Mouse (Mus musculus) neural tube, embryonic 13.5 days (tissue): Measurements from ENCODE around the gene Mxd4. TPM values are rescaled to one million over a fixed set of nuclear protein-coding genes. Genes with fewer than 3 reads are reported as not detected.

Source experiments
- ATAC-seq: fragments of 200-750 bp; cut with Nextera tagmentation; 2 replicates; pipeline ENCODE4 v1.8.0; 2017; ENCODE audit warnings: low read depth, mild to moderate bottlenecking, moderate TSS enrichment, moderate library complexity
- H3K27ac ChIP-seq: fragments of 300-500 bp; sonication (generic); replicated peaks from 2 replicates; pipeline ENCODE4 v1.5.1; 2015; ENCODE audit warnings: moderate library complexity, mild to moderate bottlenecking, inconsistent platforms
- H3K27me3 ChIP-seq: fragments of 300-500 bp; sonication (generic); 2 replicates; pipeline ENCODE4 v1.6.1; 2015; ENCODE audit warnings: mild to moderate bottlenecking, inconsistent platforms
- H3K36me3 ChIP-seq: fragments of 300-500 bp; sonication (generic); 2 replicates; pipeline ENCODE4 v1.6.1; 2015; ENCODE audit warnings: mild to moderate bottlenecking, inconsistent platforms
- H3K4me1 ChIP-seq: fragments of 300-500 bp; sonication (generic); replicated peaks from 2 replicates; pipeline ENCODE4 v1.6.1; 2015; ENCODE audit warnings: inconsistent platforms
- H3K4me2 ChIP-seq: fragments of 300-500 bp; sonication (generic); 2 replicates; pipeline ENCODE4 v1.6.1; 2015; ENCODE audit warnings: inconsistent platforms, mild to moderate bottlenecking, moderate library complexity
- H3K4me3 ChIP-seq: fragments of 300-500 bp; sonication (generic); 2 replicates; pipeline ENCODE4 v1.5.1; 2015; ENCODE audit warnings: mild to moderate bottlenecking, inconsistent platforms
- H3K9ac ChIP-seq: fragments of 300-500 bp; sonication (generic); 2 replicates; pipeline ENCODE4 v1.6.1; 2015; ENCODE audit warnings: moderate library complexity, mild to moderate bottlenecking, inconsistent platforms
- H3K9me3 ChIP-seq: fragments of 300-500 bp; sonication (generic); 2 replicates; pipeline ENCODE4 v1.6.1; 2016; ENCODE audit warnings: inconsistent platforms
- WGBS: fragments of 180-500 bp; shearing (Covaris S2); methylation state at CpG from one replicate; pipeline ENCODE4 v1.1.7; 2015; 5-methylcytosine and 5-hydroxymethylcytosine counted together
- polyA plus RNA-seq: library from polyadenylated mRNA; unstranded; fragments of >200 nt; fragmentation: Nextera tagmentation; extraction: Ambion mirVana; gene quantifications from 2 replicates; pipeline ENCODE4 v1.2.1, GENCODE M21; 2015

Gene Mxd4
- polyA plus RNA-seq, 1 experiment from 2014 or later = 31.6 TPM

GRCm38 (mm10) chr5:34195786-34196185 is 8.3 kb upstream of the Mxd4 start:
- H3K9ac ChIP-seq = no peak overlapping the region
- no peak overlapping the region for H3K27ac ChIP-seq
- H3K4me1 ChIP-seq = no peaks in the 10 kb centered on the region
- 94% methylated on average over 12 of the region's 12 CpGs for WGBS
- no peaks in the 10 kb centered on the region for H3K27me3 ChIP-seq
- H3K36me3 ChIP-seq = no peaks in the 10 kb centered on the region
- no peak for ATAC-seq
- H3K4me3 ChIP-seq = no peak overlapping the region
- no peak overlapping the region for H3K4me2 ChIP-seq
- no peaks in the 10 kb centered on the region for H3K9me3 ChIP-seq

DNA sequence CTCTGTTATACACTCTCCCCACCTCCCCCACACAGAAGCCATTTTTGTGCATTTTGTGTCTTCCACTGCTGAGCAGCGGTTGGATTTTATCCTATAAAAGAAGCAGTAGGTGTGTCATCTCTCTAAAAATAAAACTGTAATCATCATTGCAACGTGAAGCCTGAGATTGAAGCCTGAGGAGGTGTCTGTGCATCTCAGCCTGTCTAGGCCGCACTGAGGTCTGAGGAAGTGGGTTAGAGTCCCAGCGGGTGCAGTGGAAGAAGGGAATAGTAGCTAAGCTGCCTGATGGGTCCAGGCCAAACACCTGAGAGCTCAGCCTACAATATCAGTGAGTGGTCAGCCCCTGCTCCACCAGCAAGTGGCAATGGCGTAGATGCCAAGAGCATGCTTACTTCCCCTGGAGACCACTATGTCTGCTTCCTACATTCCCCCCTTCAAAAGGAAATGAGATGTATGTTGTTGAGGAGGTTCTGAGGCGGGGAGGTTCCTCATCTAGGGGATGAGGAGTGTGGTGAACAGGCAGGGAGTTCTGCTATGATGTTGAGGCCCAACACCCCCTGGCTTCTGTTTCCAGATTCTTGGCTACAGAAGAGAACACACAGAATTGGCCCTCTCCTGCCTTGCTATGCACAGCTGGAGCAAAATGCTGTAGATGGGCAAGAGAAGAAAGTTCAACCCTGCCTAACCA is 7.6 kb upstream of the Mxd4 start:
- H3K9me3 ChIP-seq = no peaks in the 10 kb centered on the region
- H3K27ac ChIP-seq = no peak overlapping the region
- H3K27me3 ChIP-seq = no peaks in the 10 kb centered on the region
- no peaks in the 10 kb centered on the region for H3K4me1 ChIP-seq
- no peak for ATAC-seq
- H3K36me3 ChIP-seq = no peaks in the 10 kb centered on the region
- no peak overlapping the region for H3K4me2 ChIP-seq
- WGBS = 81% methylated on average over 6 of the region's 6 CpGs
- H3K9ac ChIP-seq = no peak overlapping the region
- no peak overlapping the region for H3K4me3 ChIP-seq

GRCm38 (mm10) chr5:34194426-34194825 is 6.9 kb upstream of the Mxd4 start:
- 72% methylated on average over 1 of the region's 1 CpGs for WGBS
- Histone ChIP-seq H3K9ac (no peak overlapping the region), H3K27ac (no peak overlapping the region), H3K4me1 (no peaks in the 10 kb centered on the region), H3K4me3 (no peak overlapping the region), H3K36me3 (no peaks in the 10 kb centered on the region), H3K27me3 (no peaks in the 10 kb centered on the region), H3K9me3 (no peaks in the 10 kb centered on the region), H3K4me2 (no peak overlapping the region)
- no peak for ATAC-seq

- Histone ChIP-seq H3K9ac (no peak overlapping the region), H3K36me3 (no peaks in the 10 kb centered on the region), H3K9me3 (no peaks in the 10 kb centered on the region), H3K27me3 (no peaks in the 10 kb centered on the region), H3K4me3 (no peak overlapping the region), H3K4me2 (no peak overlapping the region), H3K27ac (no peak overlapping the region), H3K4me1 (peaks cover 12% of the 10 kb centered on the region)
- WGBS = 86% methylated on average over 4 of the region's 4 CpGs
- no peak for ATAC-seq
These were observed 4.3 kb upstream of the Mxd4 start for GRCm38 (mm10) chr5:34191843-34192242.

DNA sequence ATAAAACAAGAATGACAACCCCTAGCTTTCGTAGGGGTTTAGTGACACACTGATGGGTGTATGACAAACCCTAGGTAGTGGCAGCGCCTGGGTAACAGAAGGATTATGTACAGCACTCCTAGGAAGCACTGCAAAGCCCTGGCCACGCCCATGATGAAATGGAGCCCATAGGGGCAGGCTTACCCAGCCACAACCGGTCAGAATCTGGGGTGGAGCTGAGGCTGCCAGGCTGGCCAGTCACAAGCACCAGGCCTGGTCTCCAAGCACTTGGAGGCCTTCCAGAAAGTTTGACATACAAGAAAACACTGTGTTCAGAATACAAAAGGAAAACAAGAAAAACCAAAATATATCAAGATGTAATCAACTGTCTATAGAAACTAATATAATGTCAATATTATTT is 3.5 kb upstream of the Mxd4 start:
- Histone ChIP-seq H3K4me1 (peaks cover 19% of the 10 kb centered on the region), H3K4me2 (no peak overlapping the region), H3K4me3 (no peak overlapping the region), H3K27ac (no peak overlapping the region), H3K9me3 (no peaks in the 10 kb centered on the region), H3K36me3 (no peaks in the 10 kb centered on the region), H3K27me3 (no peaks in the 10 kb centered on the region), H3K9ac (no peak overlapping the region)
- no peak for ATAC-seq
- WGBS = 57% methylated on average over 4 of the region's 4 CpGs

DNA sequence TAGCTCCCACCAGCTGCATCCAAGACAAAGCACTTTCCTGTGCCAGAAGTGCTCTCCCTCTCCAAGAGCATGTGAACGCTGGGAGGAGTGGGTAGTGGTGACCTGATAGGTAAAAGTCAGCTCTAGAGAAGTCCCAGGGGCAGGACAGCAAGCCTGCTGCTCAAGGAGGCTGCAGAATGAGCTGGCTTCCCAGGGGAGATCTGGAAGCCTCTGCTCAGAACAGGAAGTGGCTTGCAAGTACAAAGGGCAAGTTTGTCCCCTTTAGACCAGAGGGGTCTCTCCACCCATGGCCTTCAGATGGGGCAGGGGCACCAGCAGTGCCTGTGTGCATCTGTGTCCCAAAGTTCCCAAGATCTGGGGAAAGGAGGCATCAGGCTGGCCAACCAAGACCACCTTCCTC is 2.0 kb upstream of the Mxd4 start:
- 48% methylated on average over 1 of the region's 1 CpGs for WGBS

DNA sequence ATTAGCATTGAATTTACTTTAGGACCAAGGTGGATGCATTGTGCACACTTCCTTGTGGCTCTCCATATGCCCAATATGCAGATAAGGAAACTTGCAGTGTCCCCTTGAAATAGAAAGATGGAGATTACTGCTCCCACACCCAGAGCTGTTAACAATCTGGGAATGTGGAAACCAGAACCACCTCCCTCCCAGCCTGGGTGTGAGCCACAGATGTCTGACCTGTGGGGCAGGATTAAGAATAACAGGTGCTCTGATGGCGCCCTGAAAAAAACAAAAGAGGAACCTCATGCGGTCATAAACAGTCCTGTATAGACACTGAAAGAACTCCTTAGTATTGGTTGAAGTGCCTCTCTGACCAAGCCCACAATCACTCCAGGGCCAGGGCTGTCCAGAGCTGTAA is 1.3 kb upstream of the Mxd4 start:
- Histone ChIP-seq H3K4me1 (peaks cover 41% of the 10 kb centered on the region), H3K27ac (no peak overlapping the region), H3K4me2 (peak overlapping the region; percentile 69), H3K36me3 (peaks cover 6% of the 10 kb centered on the region; the same call in 1 of the 2 replicates), H3K27me3 (no peaks in the 10 kb centered on the region), H3K4me3 (peak overlapping the region; percentile 87), H3K9me3 (no peaks in the 10 kb centered on the region), H3K9ac (peak overlapping the region; percentile 73)
- no peak for ATAC-seq
- WGBS = 76% methylated on average over 2 of the region's 2 CpGs

More for the DNA sequence above, 2.0 kb upstream of the Mxd4 start:
- H3K9ac ChIP-seq = no peak overlapping the region
- no peak overlapping the region for H3K4me2 ChIP-seq
- ATAC-seq = no peak
- no peaks in the 10 kb centered on the region for H3K36me3 ChIP-seq
- no peak overlapping the region for H3K27ac ChIP-seq
- no peak overlapping the region for H3K4me3 ChIP-seq
- peaks cover 34% of the 10 kb centered on the region for H3K4me1 ChIP-seq
- no peaks in the 10 kb centered on the region for H3K27me3 ChIP-seq
- no peaks in the 10 kb centered on the region for H3K9me3 ChIP-seq

GRCm38 (mm10) chr5:34186961-34187391 is 544 bp downstream of the Mxd4 start:
- H3K27me3 ChIP-seq = no peaks in the 10 kb centered on the region
- peaks cover 59% of the 10 kb centered on the region for H3K4me1 ChIP-seq
- peak; percentile 33 for ATAC-seq
- H3K4me3 ChIP-seq = peak overlapping the region; percentile 87
- peak overlapping the region; percentile 96 for H3K4me2 ChIP-seq
- H3K9me3 ChIP-seq = no peaks in the 10 kb centered on the region
- WGBS = under 1% methylated on average over 42 of the region's 46 CpGs
- peaks cover 24% of the 10 kb centered on the region for H3K36me3 ChIP-seq
- H3K27ac ChIP-seq = peak overlapping the region; percentile 91
- H3K9ac ChIP-seq = peak overlapping the region; percentile 85

DNA sequence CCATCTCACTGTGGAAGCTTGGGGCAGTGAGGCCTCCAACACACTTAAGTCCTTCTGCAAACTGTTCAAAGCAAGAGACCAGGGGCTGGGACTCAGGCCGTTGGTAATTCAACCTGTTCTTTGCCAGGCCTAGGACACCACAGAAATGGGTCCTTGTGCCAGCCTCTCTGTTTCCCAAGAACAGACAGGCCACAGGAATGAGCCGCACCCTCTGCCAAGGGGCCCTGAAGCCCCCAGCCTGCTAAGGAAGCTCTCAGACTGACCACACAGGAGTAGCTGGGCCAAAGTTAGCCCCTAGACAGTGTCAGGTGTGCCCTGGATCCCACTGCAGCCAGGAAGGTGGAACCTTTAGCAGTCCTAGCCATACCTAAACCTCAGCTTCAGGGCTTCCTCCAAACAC is 1.1 kb downstream of the Mxd4 start:
- H3K9me3 ChIP-seq = no peaks in the 10 kb centered on the region
- WGBS = 67% methylated on average over 2 of the region's 2 CpGs
- peak overlapping the region; percentile 87 for H3K4me3 ChIP-seq
- H3K4me1 ChIP-seq = peaks cover 61% of the 10 kb centered on the region
- peak overlapping the region; percentile 85 for H3K9ac ChIP-seq
- H3K36me3 ChIP-seq = peaks cover 30% of the 10 kb centered on the region
- H3K27me3 ChIP-seq = no peaks in the 10 kb centered on the region
- ATAC-seq = no peak
- peak overlapping the region; percentile 96 for H3K4me2 ChIP-seq
- H3K27ac ChIP-seq = peak overlapping the region; percentile 91; the same call in 1 of the 2 replicates

DNA sequence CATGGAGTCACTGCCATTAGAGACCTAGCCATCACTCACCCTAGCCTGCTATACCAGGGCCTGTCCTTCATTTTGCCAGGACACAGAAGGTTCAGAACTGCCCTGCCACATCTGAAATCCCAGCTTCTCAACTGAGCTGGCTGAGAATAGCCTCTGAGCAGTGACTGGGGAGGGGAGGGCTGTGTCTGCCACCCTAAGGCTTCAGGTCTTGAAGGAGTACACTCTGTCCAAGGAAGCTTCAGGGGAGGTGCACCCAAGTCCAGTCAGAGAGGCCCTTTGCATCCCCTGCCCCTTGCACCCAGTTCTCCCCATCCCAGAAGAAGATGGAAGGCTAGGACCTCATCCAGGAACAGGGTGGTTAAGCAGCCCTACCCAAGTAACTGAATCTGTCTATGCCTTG is 1.7 kb downstream of the Mxd4 start:
- no peaks in the 10 kb centered on the region for H3K27me3 ChIP-seq
- H3K9ac ChIP-seq = peak overlapping the region; percentile 85
- H3K9me3 ChIP-seq = no peaks in the 10 kb centered on the region
- peak overlapping the region; percentile 96 for H3K4me2 ChIP-seq
- no peak for ATAC-seq
- H3K4me3 ChIP-seq = peak overlapping the region; percentile 87
- no peak overlapping the region for H3K27ac ChIP-seq
- H3K36me3 ChIP-seq = peaks cover 36% of the 10 kb centered on the region
- H3K4me1 ChIP-seq = peaks cover 61% of the 10 kb centered on the region

- H3K4me1 ChIP-seq = peaks cover 61% of the 10 kb centered on the region
- H3K4me3 ChIP-seq = no peak overlapping the region
These were observed 2.4 kb downstream of the Mxd4 start for GRCm38 (mm10) chr5:34185051-34185580.

GRCm38 (mm10) chr5:34183976-34184375 is 3.5 kb downstream of the Mxd4 start:
- peaks cover 59% of the 10 kb centered on the region for H3K4me1 ChIP-seq
- H3K9ac ChIP-seq = no peak overlapping the region
- no peak overlapping the region for H3K27ac ChIP-seq
- 86% methylated on average over 3 of the region's 3 CpGs for WGBS
- H3K27me3 ChIP-seq = no peaks in the 10 kb centered on the region
- no peaks in the 10 kb centered on the region for H3K9me3 ChIP-seq
- no peak for ATAC-seq
- no peak overlapping the region for H3K4me2 ChIP-seq
- H3K36me3 ChIP-seq = peaks cover 54% of the 10 kb centered on the region
- no peak overlapping the region for H3K4me3 ChIP-seq

More at GRCm38 (mm10) chr5:34185051-34185580, 2.4 kb downstream of the Mxd4 start:
- no peaks in the 10 kb centered on the region for H3K9me3 ChIP-seq
- peak overlapping the region; percentile 53 for H3K9ac ChIP-seq
- H3K27ac ChIP-seq = no peak overlapping the region
- no peaks in the 10 kb centered on the region for H3K27me3 ChIP-seq
- WGBS = 92% methylated on average over 1 of the region's 1 CpGs
- peaks cover 43% of the 10 kb centered on the region for H3K36me3 ChIP-seq
- peak overlapping the region; percentile 96 for H3K4me2 ChIP-seq
- no peak for ATAC-seq
